Mouse (Mus musculus): ENCODE data around the gene Rtp3. TPM values are rescaled to one million over a fixed set of nuclear protein-coding genes. Genes with fewer than 3 reads are reported as not detected.

Gene Rtp3
- polyA plus RNA-seq (2014; fragmentation: Nextera tagmentation; extraction: Ambion mirVana) = not detected in 2 replicates

GRCm38 (mm10) chr9:110990204-110990603 lies at the start of gene Rtp3:
Gene Rtp3, minus strand, starts transcription at chr9:110990583.
- 78% methylated on average over 6 of the region's 6 CpGs for WGBS
- DNase-seq (ENCODE audit: low spot score) (no peak), ATAC-seq (replicated peaks; ENCODE audit: low FRiP score) (no peak)
- H3K4me3 ChIP-seq (ENCODE audit: low read depth, low read length) = no peak within 1 kb of the TSS
- H3K27ac ChIP-seq (ENCODE audit: low read depth, low read length) = no peak within 1 kb of the TSS
- H3K36me3 ChIP-seq (ENCODE audit: control insufficient read depth, insufficient read depth, low read length) = no peaks in the 10 kb centered on the region
- H3K9ac ChIP-seq (ENCODE audit: low read length) = no peak within 1 kb of the TSS
- no peaks in the 10 kb centered on the region for H3K4me1 ChIP-seq (replicated peaks; ENCODE audit: control insufficient read depth, insufficient read depth, low read length)
- H3K4me2 ChIP-seq (ENCODE audit: low read depth, low read length, severe bottlenecking) = no peak within 1 kb of the TSS
- H3K9me3 ChIP-seq (ENCODE audit: control insufficient read depth, low read length) = no peaks in the 10 kb centered on the region
- no peaks in the 10 kb centered on the region for H3K27me3 ChIP-seq (ENCODE audit: control insufficient read depth, insufficient read depth, low read length)

DNA sequence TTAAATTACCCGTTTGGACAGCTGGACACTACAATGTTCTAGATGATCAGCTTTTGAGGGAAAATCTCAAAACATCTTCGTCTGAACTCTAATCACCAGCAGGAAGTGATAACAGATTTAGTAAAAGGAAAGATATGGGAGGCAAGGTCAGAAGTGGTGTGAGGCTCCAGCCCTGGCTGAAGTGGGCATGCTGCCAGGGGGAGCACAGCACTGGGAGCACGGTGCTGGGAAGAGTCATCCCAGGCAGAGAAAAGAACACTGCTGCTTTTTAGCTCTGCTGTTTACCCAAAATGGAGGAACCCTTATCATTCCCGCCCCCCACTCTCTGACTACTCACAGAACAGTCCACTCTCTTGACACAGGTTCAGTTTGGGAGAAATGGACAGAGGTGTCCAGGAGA lies 49.6 kb upstream of the Rtp3 start:
- no peak overlapping the region for H3K4me3 ChIP-seq (ENCODE audit: low read depth, low read length)
- H3K4me2 ChIP-seq (ENCODE audit: low read depth, low read length, severe bottlenecking) = no peak overlapping the region
- no peak for DNase-seq (ENCODE audit: low spot score)
- no peak overlapping the region for H3K27ac ChIP-seq (ENCODE audit: low read depth, low read length)
- no peaks in the 10 kb centered on the region for H3K4me1 ChIP-seq (replicated peaks; ENCODE audit: control insufficient read depth, insufficient read depth, low read length)
- no peaks in the 10 kb centered on the region for H3K27me3 ChIP-seq (ENCODE audit: control insufficient read depth, insufficient read depth, low read length)
- no peaks in the 10 kb centered on the region for H3K36me3 ChIP-seq (ENCODE audit: control insufficient read depth, insufficient read depth, low read length)
- ATAC-seq (replicated peaks; ENCODE audit: low FRiP score) = no peak
- H3K9ac ChIP-seq (ENCODE audit: low read length) = no peak overlapping the region
- 74% methylated on average over 4 of the region's 4 CpGs for WGBS
- no peaks in the 10 kb centered on the region for H3K9me3 ChIP-seq (ENCODE audit: control insufficient read depth, low read length)

DNA sequence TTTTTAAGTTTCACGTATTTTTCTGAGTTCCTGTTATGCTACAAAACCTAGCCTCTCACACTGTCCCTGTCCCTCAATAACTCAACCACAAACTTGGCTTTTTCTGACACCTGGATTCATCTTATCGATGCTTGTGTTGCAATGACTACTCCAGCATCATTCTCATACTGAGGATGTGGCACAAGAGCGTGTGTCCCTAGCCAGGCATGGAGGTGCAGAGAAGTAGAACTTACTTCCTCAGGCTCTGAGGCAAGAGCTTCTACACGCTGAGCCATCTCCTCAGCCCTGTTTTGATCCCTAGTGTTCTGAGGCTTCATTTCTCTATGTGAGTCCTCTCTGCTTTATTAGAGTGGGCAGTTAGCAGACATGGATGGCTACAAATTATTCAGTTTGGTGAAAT lies 43.3 kb upstream of the Rtp3 start:
- DNase-seq (ENCODE audit: low spot score) = no peak
- Histone ChIP-seq H3K4me1 (replicated peaks; ENCODE audit: control insufficient read depth, insufficient read depth, low read length) (no peaks in the 10 kb centered on the region), H3K4me2 (ENCODE audit: low read depth, low read length, severe bottlenecking) (no peak overlapping the region), H3K9ac (ENCODE audit: low read length) (no peak overlapping the region), H3K36me3 (ENCODE audit: control insufficient read depth, insufficient read depth, low read length) (no peaks in the 10 kb centered on the region), H3K4me3 (ENCODE audit: low read depth, low read length) (no peak overlapping the region), H3K27ac (ENCODE audit: low read depth, low read length) (no peak overlapping the region), H3K27me3 (ENCODE audit: control insufficient read depth, insufficient read depth, low read length) (no peaks in the 10 kb centered on the region), H3K9me3 (ENCODE audit: control insufficient read depth, low read length) (no peaks in the 10 kb centered on the region)
- 88% methylated on average over 4 of the region's 4 CpGs for WGBS
- no peak for ATAC-seq (replicated peaks; ENCODE audit: low FRiP score)

DNA sequence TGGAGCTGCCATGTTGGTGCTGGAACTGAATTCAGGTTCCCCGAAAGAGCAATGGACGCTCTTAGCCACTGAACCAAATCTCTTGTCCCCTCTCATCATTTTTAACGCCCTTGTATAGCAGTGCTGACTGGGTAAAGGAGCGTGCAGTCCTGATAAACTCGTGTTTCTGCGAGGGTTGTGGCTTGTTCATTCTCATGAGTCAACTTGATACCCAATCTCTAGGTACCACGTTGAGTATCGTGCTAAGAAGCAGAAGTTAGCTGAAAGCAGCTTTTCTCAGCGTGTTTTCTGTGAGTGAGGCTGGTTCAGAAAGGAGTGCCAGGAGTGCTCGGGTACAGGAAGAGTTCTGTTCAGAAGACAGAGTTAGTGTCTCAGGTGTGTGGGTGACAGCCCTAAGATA lies 36.4 kb upstream of the Rtp3 start:
- DNase-seq (ENCODE audit: low spot score) = no peak
- WGBS = 91% methylated on average over 10 of the region's 10 CpGs
- no peaks in the 10 kb centered on the region for H3K4me1 ChIP-seq (replicated peaks; ENCODE audit: control insufficient read depth, insufficient read depth, low read length)
- H3K9ac ChIP-seq (ENCODE audit: low read length) = no peak overlapping the region
- H3K27me3 ChIP-seq (ENCODE audit: control insufficient read depth, insufficient read depth, low read length) = no peaks in the 10 kb centered on the region
- H3K4me2 ChIP-seq (ENCODE audit: low read depth, low read length, severe bottlenecking) = no peak overlapping the region
- H3K4me3 ChIP-seq (ENCODE audit: low read depth, low read length) = no peak overlapping the region
- H3K9me3 ChIP-seq (ENCODE audit: control insufficient read depth, low read length) = no peaks in the 10 kb centered on the region
- no peaks in the 10 kb centered on the region for H3K36me3 ChIP-seq (ENCODE audit: control insufficient read depth, insufficient read depth, low read length)
- no peak for ATAC-seq (replicated peaks; ENCODE audit: low FRiP score)
- H3K27ac ChIP-seq (ENCODE audit: low read depth, low read length) = no peak overlapping the region

GRCm38 (mm10) chr9:111019022-111019421 lies 28.6 kb upstream of the Rtp3 start, which contains the start of gene Ltf:
Gene Ltf, plus strand, starts transcription at chr9:111019271.
- DNase-seq (ENCODE audit: low spot score) = no peak
- Histone ChIP-seq H3K4me3 (ENCODE audit: low read depth, low read length) (no peak within 1 kb of the TSS), H3K27ac (ENCODE audit: low read depth, low read length) (no peak within 1 kb of the TSS), H3K36me3 (ENCODE audit: control insufficient read depth, insufficient read depth, low read length) (no peaks in the 10 kb centered on the region), H3K4me2 (ENCODE audit: low read depth, low read length, severe bottlenecking) (no peak within 1 kb of the TSS), H3K9ac (ENCODE audit: low read length) (no peak within 1 kb of the TSS), H3K4me1 (replicated peaks; ENCODE audit: control insufficient read depth, insufficient read depth, low read length) (no peaks in the 10 kb centered on the region), H3K27me3 (ENCODE audit: control insufficient read depth, insufficient read depth, low read length) (no peaks in the 10 kb centered on the region), H3K9me3 (ENCODE audit: control insufficient read depth, low read length) (no peaks in the 10 kb centered on the region)
- 83% methylated on average over 5 of the region's 5 CpGs for WGBS
- ATAC-seq (replicated peaks; ENCODE audit: low FRiP score) = no peak

DNA sequence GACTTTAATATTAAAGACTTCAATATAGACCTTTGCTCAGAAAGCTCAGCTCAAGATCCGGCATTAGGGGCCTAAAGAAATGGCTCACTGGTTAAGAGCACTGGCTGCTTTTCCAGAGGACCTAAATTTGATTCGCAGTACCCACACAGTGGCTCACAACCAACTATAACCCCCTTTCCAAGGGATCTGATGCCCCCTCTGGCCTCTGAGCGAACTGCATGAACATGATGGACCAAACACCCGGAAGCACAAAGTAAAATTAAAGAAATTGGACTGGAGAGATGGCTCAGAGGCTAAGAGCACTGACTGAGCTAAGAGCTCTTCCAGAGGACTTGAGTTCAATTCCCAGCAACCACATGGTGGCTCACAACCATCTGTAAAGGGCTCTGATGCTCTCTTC lies 25.3 kb upstream of the Rtp3 start:
- Histone ChIP-seq H3K4me3 (ENCODE audit: low read depth, low read length) (no peak overlapping the region), H3K4me2 (ENCODE audit: low read depth, low read length, severe bottlenecking) (no peak overlapping the region), H3K9ac (ENCODE audit: low read length) (no peak overlapping the region), H3K9me3 (ENCODE audit: control insufficient read depth, low read length) (no peaks in the 10 kb centered on the region), H3K36me3 (ENCODE audit: control insufficient read depth, insufficient read depth, low read length) (no peaks in the 10 kb centered on the region), H3K27ac (ENCODE audit: low read depth, low read length) (no peak overlapping the region), H3K4me1 (replicated peaks; ENCODE audit: control insufficient read depth, insufficient read depth, low read length) (no peaks in the 10 kb centered on the region), H3K27me3 (ENCODE audit: control insufficient read depth, insufficient read depth, low read length) (no peaks in the 10 kb centered on the region)
- 83% methylated on average over 4 of the region's 4 CpGs for WGBS
- DNase-seq (ENCODE audit: low spot score) = no peak
- no peak for ATAC-seq (replicated peaks; ENCODE audit: low FRiP score)

GRCm38 (mm10) chr9:111012041-111012440 lies 21.7 kb upstream of the Rtp3 start:
- Histone ChIP-seq H3K9me3 (ENCODE audit: control insufficient read depth, low read length) (no peaks in the 10 kb centered on the region), H3K27ac (ENCODE audit: low read depth, low read length) (no peak overlapping the region), H3K27me3 (ENCODE audit: control insufficient read depth, insufficient read depth, low read length) (no peaks in the 10 kb centered on the region), H3K9ac (ENCODE audit: low read length) (no peak overlapping the region), H3K4me1 (replicated peaks; ENCODE audit: control insufficient read depth, insufficient read depth, low read length) (no peaks in the 10 kb centered on the region), H3K4me2 (ENCODE audit: low read depth, low read length, severe bottlenecking) (no peak overlapping the region), H3K4me3 (ENCODE audit: low read depth, low read length) (no peak overlapping the region), H3K36me3 (ENCODE audit: control insufficient read depth, insufficient read depth, low read length) (no peaks in the 10 kb centered on the region)
- ATAC-seq (replicated peaks; ENCODE audit: low FRiP score) (no peak), DNase-seq (ENCODE audit: low spot score) (no peak)
- WGBS = 78% methylated on average over 3 of the region's 3 CpGs

DNA sequence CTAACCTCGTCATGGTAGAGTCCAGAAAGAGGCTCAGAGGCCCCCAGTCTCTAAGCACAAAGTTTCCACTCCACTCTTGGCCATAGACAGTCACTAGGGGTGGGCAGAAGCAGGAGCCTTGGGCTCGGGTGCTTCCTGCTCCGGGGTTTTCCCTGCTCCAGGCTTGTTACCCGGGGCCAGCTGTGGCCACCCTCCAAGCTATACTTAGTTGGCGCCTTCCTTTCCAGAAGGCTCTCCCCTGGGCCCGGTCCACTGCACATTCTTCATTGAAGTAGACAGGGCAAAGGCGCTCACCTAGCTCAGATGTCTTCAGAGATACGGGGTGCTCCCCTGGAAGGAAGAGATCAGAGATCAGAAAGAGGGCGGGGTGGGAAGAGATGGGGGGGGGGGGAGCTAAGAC lies 21.2 kb upstream of the Rtp3 start:
- no peaks in the 10 kb centered on the region for H3K36me3 ChIP-seq (ENCODE audit: control insufficient read depth, insufficient read depth, low read length)
- DNase-seq (ENCODE audit: low spot score) (no peak), ATAC-seq (replicated peaks; ENCODE audit: low FRiP score) (no peak)
- H3K9ac ChIP-seq (ENCODE audit: low read length) = no peak overlapping the region
- WGBS = 84% methylated on average over 9 of the region's 9 CpGs
- no peaks in the 10 kb centered on the region for H3K4me1 ChIP-seq (replicated peaks; ENCODE audit: control insufficient read depth, insufficient read depth, low read length)
- H3K9me3 ChIP-seq (ENCODE audit: control insufficient read depth, low read length) = no peaks in the 10 kb centered on the region
- no peaks in the 10 kb centered on the region for H3K27me3 ChIP-seq (ENCODE audit: control insufficient read depth, insufficient read depth, low read length)
- no peak overlapping the region for H3K4me3 ChIP-seq (ENCODE audit: low read depth, low read length)
- H3K27ac ChIP-seq (ENCODE audit: low read depth, low read length) = no peak overlapping the region
- H3K4me2 ChIP-seq (ENCODE audit: low read depth, low read length, severe bottlenecking) = no peak overlapping the region

DNA sequence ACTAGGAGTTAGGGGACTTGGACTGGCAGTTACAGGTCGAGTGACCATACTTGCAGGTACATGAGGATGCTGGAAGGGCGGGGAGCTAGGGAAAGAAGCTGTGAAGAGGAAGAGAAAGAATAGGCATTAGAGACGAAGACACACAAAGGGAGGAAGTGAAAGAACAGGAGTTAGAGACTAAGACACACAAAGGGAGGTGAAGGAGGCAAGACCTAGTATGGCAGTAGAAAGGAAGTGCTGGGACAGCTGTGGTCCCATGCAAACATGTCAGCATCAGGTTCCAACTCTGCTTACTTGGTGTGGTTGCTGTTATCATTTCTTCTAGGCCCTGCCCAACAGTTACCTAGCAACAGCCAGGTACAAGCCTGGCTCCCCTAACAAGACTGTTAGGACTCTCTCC lies 19.4 kb upstream of the Rtp3 start:
- DNase-seq (ENCODE audit: low spot score) = no peak
- H3K27me3 ChIP-seq (ENCODE audit: control insufficient read depth, insufficient read depth, low read length) = no peaks in the 10 kb centered on the region
- no peaks in the 10 kb centered on the region for H3K4me1 ChIP-seq (replicated peaks; ENCODE audit: control insufficient read depth, insufficient read depth, low read length)
- no peaks in the 10 kb centered on the region for H3K9me3 ChIP-seq (ENCODE audit: control insufficient read depth, low read length)
- no peak overlapping the region for H3K4me2 ChIP-seq (ENCODE audit: low read depth, low read length, severe bottlenecking)
- no peak for ATAC-seq (replicated peaks; ENCODE audit: low FRiP score)
- H3K4me3 ChIP-seq (ENCODE audit: low read depth, low read length) = no peak overlapping the region
- H3K27ac ChIP-seq (ENCODE audit: low read depth, low read length) = no peak overlapping the region
- 76% methylated on average over 3 of the region's 3 CpGs for WGBS
- H3K9ac ChIP-seq (ENCODE audit: low read length) = no peak overlapping the region
- no peaks in the 10 kb centered on the region for H3K36me3 ChIP-seq (ENCODE audit: control insufficient read depth, insufficient read depth, low read length)

Data from forebrain, embryonic 11.5 days (tissue).